Mouse (Mus musculus): Measurements from ENCODE around the gene Gpnmb.

The Gpnmb gene

GRCm38 (mm10) chr6:49031230-49031629 is 5.1 kb upstream of the Gpnmb start:
- DNase-seq (ENCODE audit: low spot score) = no peak

- DNase-seq (ENCODE audit: low spot score) = no peak
Measured at GRCm38 (mm10) chr6:49032783-49033182, 3.6 kb upstream of the Gpnmb start.

- DNase-seq (ENCODE audit: low spot score) = no peak
Measured at GRCm38 (mm10) chr6:49037268-49037662, 919 bp downstream of the Gpnmb start.

GRCm38 (mm10) chr6:49039470-49040180 is 3.3 kb downstream of the Gpnmb start:
- DNase-seq (ENCODE audit: low spot score) = peak; percentile 67

- no peak for DNase-seq (ENCODE audit: low spot score)
Measured at GRCm38 (mm10) chr6:49046502-49046901, 10.2 kb downstream of the Gpnmb start.

GRCm38 (mm10) chr6:49046976-49047375 is 10.6 kb downstream of the Gpnmb start:
- DNase-seq (ENCODE audit: low spot score) = no peak

- DNase-seq (ENCODE audit: low spot score) = no peak
Measured at GRCm38 (mm10) chr6:49047848-49048247, 11.5 kb downstream of the Gpnmb start.

GRCm38 (mm10) chr6:49048395-49048794 is 12.0 kb downstream of the Gpnmb start:
- DNase-seq (ENCODE audit: low spot score) = no peak

GRCm38 (mm10) chr6:49050677-49051410 is 14.5 kb downstream of the Gpnmb start:
- DNase-seq (ENCODE audit: low spot score) = no peak

- no peak for DNase-seq (ENCODE audit: low spot score)
Measured at GRCm38 (mm10) chr6:49052191-49052590, 15.8 kb downstream of the Gpnmb start.

- DNase-seq (ENCODE audit: low spot score) = no peak
Measured at GRCm38 (mm10) chr6:49055256-49055733, 18.9 kb downstream of the Gpnmb start.

- DNase-seq (ENCODE audit: low spot score) = no peak
Measured at GRCm38 (mm10) chr6:49056009-49056408, 19.7 kb downstream of the Gpnmb start.

GRCm38 (mm10) chr6:49057053-49058021 is 21.0 kb downstream of the Gpnmb start:
- peak; percentile 62 for DNase-seq (ENCODE audit: low spot score)

GRCm38 (mm10) chr6:49068361-49068760 is 32.0 kb downstream of the Gpnmb start:
- no peak for DNase-seq (ENCODE audit: low spot score)

GRCm38 (mm10) chr6:49073304-49074116 is 37.2 kb downstream of the Gpnmb start, which contains the start of gene Malsu1:
Gene Malsu1 (plus strand): TSS chr6:49073795.
- peak; percentile 91 for DNase-seq (ENCODE audit: low spot score)

- no peak for DNase-seq (ENCODE audit: low spot score)
Measured at GRCm38 (mm10) chr6:49074117-49074490, 37.8 kb downstream of the Gpnmb start.

- DNase-seq (ENCODE audit: low spot score) = no peak
Measured at GRCm38 (mm10) chr6:49077894-49078293, 41.5 kb downstream of the Gpnmb start.

- no peak for DNase-seq (ENCODE audit: low spot score)
Measured at GRCm38 (mm10) chr6:49079313-49079712, 43.0 kb downstream of the Gpnmb start.

GRCm38 (mm10) chr6:49083008-49083407 is 46.7 kb downstream of the Gpnmb start:
- no peak for DNase-seq (ENCODE audit: low spot score)

GRCm38 (mm10) chr6:49094968-49095367 is 58.6 kb downstream of the Gpnmb start:
- DNase-seq (ENCODE audit: low spot score) = no peak

- DNase-seq (ENCODE audit: low spot score) = peak; percentile 77
Measured at GRCm38 (mm10) chr6:49096421-49096820, 60.1 kb downstream of the Gpnmb start.
